Mouse (Mus musculus) C2C12 (cell line): ENCODE measurements around the gene Zfyve28. TPM values are rescaled to one million over a fixed set of nuclear protein-coding genes. Genes with fewer than 3 reads are reported as not detected.

ENCODE experiments used
- H3K27me3 ChIP-seq: one replicate; pipeline ENCODE4 v1.6.1; 2011; ENCODE audit not compliant: control insufficient read depth, insufficient read depth, insufficient read length
- H3K36me3 ChIP-seq: one replicate; pipeline ENCODE4 v1.6.1; 2011; ENCODE audit not compliant: control insufficient read depth, insufficient read depth
- H3K4me3 ChIP-seq: one replicate; pipeline ENCODE4 v1.5.1; 2011; ENCODE audit warnings: mild to moderate bottlenecking, control low read depth; ENCODE audit not compliant: poor library complexity, insufficient read depth, severe bottlenecking
- H3K79me2 ChIP-seq: one replicate; pipeline ENCODE4 v1.6.1; 2011; ENCODE audit not compliant: control insufficient read depth, insufficient read depth
- H3K79me3 ChIP-seq: one replicate; pipeline ENCODE4 v1.6.1; 2011; ENCODE audit warnings: low read depth, control low read depth
- H3ac ChIP-seq: one replicate; pipeline ENCODE3; 2011; ENCODE audit warnings: low read depth; ENCODE audit not compliant: control insufficient read depth, insufficient read length
- CEBPB ChIP-seq: IDR thresholded peaks from one replicate; pipeline ENCODE4 v1.6.1; 2011; ENCODE audit warnings: low read depth, mild to moderate bottlenecking, control low read depth, moderate library complexity
- CTCF ChIP-seq: IDR thresholded peaks from one replicate; pipeline ENCODE4 v1.5.1; 2011; ENCODE audit not compliant: control insufficient read depth, insufficient read depth, insufficient read length
- FOSL1 ChIP-seq: IDR thresholded peaks from one replicate; pipeline ENCODE4 v1.8.0; 2011; ENCODE audit warnings: mild to moderate bottlenecking, low read length; ENCODE audit not compliant: poor library complexity, insufficient read depth, severe bottlenecking
- MAX ChIP-seq: IDR thresholded peaks from one replicate; pipeline ENCODE4 v1.6.1; 2011; ENCODE audit warnings: mild to moderate bottlenecking, control low read depth
- MYOD1 ChIP-seq: IDR thresholded peaks from one replicate; pipeline ENCODE4 v1.6.1; 2011; ENCODE audit warnings: low read depth; ENCODE audit not compliant: control insufficient read depth, insufficient read length
- MYOG ChIP-seq: IDR thresholded peaks from one replicate; pipeline ENCODE4 v1.6.1; 2011; ENCODE audit not compliant: control insufficient read depth, insufficient read length; ENCODE audit errors: extremely low read depth
- USF1 ChIP-seq: IDR thresholded peaks from one replicate; pipeline ENCODE4 v1.6.1; 2011; ENCODE audit warnings: low read depth, mild to moderate bottlenecking, control low read depth, moderate library complexity
- polyA plus RNA-seq: library from polyadenylated mRNA; unstranded; fragments of >200 nt; fragmentation: generic; extraction: Trizol; gene quantifications from one replicate; pipeline ENCODE4 v1.2.1, GENCODE M21; 2012; ENCODE audit warnings: missing spikeins

Gene Zfyve28
- polyA plus RNA-seq, 1 experiment, result 0.09 TPM

DNA sequence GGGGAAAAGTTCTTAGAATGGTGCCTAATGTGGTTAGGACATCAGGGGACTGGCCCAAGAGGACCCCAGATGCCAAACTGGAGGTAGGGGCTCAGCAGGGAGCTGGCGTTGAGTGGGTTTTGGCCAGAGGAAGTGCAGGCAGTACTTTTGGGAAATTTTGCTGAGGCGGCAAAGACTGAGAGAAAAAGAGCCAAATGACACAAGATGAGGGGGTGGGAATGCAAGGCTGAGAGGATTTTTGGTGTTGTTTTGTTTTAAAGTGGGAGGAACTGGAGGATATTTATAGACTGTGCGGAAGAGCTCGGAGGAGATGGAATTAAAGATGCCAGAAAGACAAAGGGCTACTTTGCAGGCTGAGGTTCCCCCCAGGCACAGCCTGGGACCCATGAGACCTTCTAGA is 117.5 kb downstream of the Zfyve28 start:
- no peaks in the 10 kb centered on the region for H3K27me3 ChIP-seq
- TF ChIP-seq CTCF (no peak), MYOG (no peak), FOSL1 (no peak), MAX (no peak), USF1 (no peak)
- peaks cover 23% of the 10 kb centered on the region for H3K79me3 ChIP-seq
- peaks cover 15% of the 10 kb centered on the region for H3K36me3 ChIP-seq
- no peak overlapping the region for H3ac ChIP-seq
- H3K4me3 ChIP-seq, result no peak overlapping the region
- peaks cover 35% of the 10 kb centered on the region for H3K79me2 ChIP-seq

DNA sequence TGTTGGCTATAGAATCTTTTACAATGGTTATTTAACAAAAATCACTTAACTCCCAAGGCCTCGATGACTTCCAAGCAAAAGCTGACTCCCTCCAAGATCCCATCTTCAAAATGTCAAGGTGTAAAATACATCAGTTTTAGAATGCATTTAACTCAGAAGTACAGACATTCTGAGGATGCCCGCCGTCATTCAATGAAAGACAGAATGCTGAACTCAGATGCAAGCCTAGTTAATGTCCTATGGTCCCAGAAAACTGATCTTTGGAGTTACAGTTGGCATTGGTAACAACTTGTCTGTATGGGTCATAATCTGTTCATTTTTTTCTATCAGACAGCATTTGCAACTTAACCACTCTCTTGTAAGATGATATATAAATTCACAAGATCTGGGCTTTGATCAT is 118.3 kb downstream of the Zfyve28 start:
- TF ChIP-seq FOSL1 (no peak), MAX (no peak), USF1 (no peak), MYOD1 (no peak), CTCF (no peak), CEBPB (no peak), MYOG (no peak)
- Histone ChIP-seq H3K79me2 (peaks cover 43% of the 10 kb centered on the region), H3K36me3 (peaks cover 22% of the 10 kb centered on the region), H3K79me3 (peaks cover 28% of the 10 kb centered on the region), H3ac (no peak overlapping the region), H3K27me3 (no peaks in the 10 kb centered on the region), H3K4me3 (no peak overlapping the region)

DNA sequence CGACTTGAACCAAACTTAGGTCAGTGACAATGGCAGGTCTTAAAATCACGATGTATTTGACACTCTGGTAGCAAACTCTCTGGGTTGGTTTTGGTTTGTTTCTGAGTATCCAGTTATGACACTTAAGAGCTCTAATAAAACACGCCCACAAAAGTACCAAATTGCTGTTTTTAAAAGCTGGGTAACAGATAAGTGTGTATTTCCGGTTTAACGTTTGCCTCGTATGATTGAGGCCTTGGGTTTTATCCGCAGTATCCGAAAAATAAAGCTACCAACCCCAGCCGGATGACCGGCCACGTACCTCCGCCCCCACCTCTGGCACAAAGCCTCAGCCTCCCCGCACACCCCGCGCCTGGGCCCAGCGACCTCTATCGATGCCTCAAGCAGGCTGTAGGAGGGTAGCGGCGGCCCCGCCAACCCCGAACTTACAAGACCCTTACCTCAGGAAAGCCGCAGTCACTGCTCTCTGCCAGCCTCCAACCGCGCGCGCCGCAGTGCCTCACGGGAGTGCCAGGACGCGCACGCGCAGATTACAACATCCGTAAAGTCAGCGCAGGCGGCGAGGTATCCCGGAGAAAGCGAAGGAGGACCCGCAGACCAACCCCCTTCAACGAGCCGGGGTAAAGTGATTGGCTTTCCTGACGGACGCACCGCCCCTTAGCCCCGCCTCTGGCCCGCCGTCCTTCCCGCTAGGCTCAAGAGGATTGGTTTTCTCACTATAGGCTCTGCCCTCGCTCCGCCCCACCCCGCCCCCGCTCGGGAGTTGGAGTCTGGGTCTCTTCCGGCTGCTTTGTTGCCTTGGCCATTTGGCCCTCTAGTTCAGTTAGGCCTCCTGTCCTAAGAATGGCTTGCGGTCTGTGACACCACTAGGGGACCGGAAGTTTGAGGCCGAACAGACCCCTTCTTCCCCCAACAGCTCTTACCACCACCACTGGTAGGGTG is 119.0 kb downstream of the Zfyve28 start, which contains the start of the genes Poln and Haus3:
Gene Poln (minus strand): TSS at position 499 of the 942 bp plus-strand sequence.
Gene Haus3 (minus strand): TSS at position 578 of the 942 bp plus-strand sequence.
- Histone ChIP-seq H3K36me3 (peaks cover 30% of the 10 kb centered on the region), H3K4me3 (peak within 1 kb of the TSS; percentile 61), H3K79me2 (peaks cover 50% of the 10 kb centered on the region), H3K79me3 (peaks cover 28% of the 10 kb centered on the region), H3K27me3 (no peaks in the 10 kb centered on the region), H3ac (peak within 1 kb of the TSS; percentile 69)
- TF ChIP-seq CEBPB (no peak), MAX (peak; percentile 21)

DNA sequence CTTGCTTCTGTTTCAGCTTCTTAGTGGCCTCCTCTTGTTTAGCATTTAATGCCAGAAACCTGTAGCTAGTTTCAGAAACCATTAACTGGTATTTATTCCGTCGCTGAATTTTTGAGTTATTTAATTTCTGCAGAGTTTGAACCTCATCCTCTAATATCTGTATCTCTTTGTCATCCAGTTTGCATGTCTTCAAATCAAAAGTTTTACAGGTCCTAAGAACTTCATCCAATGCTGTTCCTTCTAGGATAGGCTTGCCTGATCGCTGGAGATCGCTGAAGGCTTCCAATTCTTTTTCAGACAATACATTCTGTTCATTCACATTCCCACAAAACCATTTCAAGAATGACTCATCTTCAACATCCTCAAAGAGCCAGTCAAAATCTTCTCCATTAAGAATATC is 120.4 kb downstream of the Zfyve28 start:
- TF ChIP-seq USF1 (no peak), MYOG (no peak), CTCF (no peak), MYOD1 (no peak), CEBPB (no peak), FOSL1 (no peak), MAX (no peak)
- H3K79me2 ChIP-seq, result peaks cover 61% of the 10 kb centered on the region
- no peak overlapping the region for H3K4me3 ChIP-seq
- H3K79me3 ChIP-seq, result peaks cover 30% of the 10 kb centered on the region
- no peaks in the 10 kb centered on the region for H3K27me3 ChIP-seq
- H3ac ChIP-seq, result no peak overlapping the region
- peaks cover 43% of the 10 kb centered on the region for H3K36me3 ChIP-seq

DNA sequence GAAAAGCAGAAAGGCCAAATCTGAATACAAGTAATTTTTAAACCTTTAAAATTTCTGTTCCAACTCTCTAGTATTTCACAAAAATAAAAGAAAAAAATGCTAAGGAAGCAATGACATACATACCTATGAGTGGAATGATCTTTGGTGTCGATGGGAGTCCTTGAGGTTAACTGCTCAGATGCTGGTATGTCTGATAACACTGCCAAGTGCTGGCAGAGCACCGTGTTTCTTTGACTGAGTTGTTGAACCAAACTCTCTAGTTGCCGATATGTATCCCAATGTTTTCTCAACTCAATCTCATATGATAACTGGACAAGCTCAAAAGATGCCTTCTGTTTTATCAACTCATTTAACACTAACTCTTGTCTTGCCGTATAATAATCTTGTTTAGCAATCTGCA is 122.5 kb downstream of the Zfyve28 start:
- H3K36me3 ChIP-seq, result peaks cover 64% of the 10 kb centered on the region
- H3K79me2 ChIP-seq, result peaks cover 77% of the 10 kb centered on the region
- no peaks in the 10 kb centered on the region for H3K27me3 ChIP-seq
- H3K4me3 ChIP-seq, result no peak overlapping the region
- H3ac ChIP-seq, result no peak overlapping the region
- TF ChIP-seq CTCF (no peak), FOSL1 (no peak), CEBPB (no peak), MYOD1 (no peak), USF1 (no peak), MAX (no peak), MYOG (no peak)
- H3K79me3 ChIP-seq, result peaks cover 39% of the 10 kb centered on the region

DNA sequence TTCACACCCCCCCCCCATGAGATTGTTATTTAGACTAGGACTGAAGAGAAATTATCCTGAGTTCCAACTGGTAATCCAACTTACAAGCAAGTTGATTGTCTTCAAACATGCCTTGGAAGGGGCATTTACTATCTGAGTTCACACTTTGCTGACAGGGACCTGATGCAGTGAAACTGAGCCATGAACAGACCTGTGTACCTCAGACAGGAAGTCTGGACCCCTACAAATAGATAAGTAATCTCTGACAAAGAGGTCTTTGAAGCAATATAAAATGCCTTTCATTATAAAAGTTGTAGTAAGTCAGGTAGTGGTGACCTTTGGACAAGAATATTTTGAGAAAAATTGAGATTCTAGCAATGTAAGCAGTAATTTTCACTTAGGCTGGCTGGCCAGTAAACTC is 139.8 kb downstream of the Zfyve28 start:
- Histone ChIP-seq H3ac (no peak overlapping the region), H3K79me2 (no peaks in the 10 kb centered on the region), H3K4me3 (no peak overlapping the region), H3K36me3 (peaks cover 6% of the 10 kb centered on the region), H3K27me3 (no peaks in the 10 kb centered on the region), H3K79me3 (no peaks in the 10 kb centered on the region)
- TF ChIP-seq MYOD1 (no peak), MAX (no peak), MYOG (no peak), CEBPB (no peak), CTCF (no peak), USF1 (no peak), FOSL1 (no peak)
